Mouse (Mus musculus): ENCODE data around the gene Otop2. TPM values are rescaled to one million over a fixed set of nuclear protein-coding genes. Genes with fewer than 3 reads are reported as not detected.

Otop2 gene
- polyA plus RNA-seq, 1 experiment from 2014 or later: not detected

DNA sequence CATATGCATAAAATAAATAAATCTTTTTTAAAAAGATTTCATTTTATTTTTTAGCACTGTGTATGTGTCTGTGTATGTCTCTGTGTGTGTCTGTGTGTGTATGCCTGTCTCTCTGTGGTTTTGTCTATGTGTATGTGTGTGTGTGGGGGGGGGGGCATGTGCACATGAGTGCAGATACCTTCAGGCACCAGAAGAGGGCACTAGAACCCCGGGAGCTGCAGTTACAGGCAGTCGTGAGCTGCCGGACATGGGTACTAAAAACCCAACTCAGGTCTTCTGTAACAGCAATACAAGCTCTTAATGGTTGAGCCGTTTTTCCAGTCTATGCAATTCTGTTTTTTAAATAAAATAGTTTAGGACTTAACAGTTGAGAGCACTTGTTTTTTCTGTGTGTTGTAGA, 6.2 kb upstream of the Otop2 start:
- Histone ChIP-seq H3K4me3 (ENCODE audit: low read depth, low read length) (no peak overlapping the region), H3K27me3 (replicated peaks; ENCODE audit: control insufficient read depth, insufficient read depth, low read length) (peaks cover 20% of the 10 kb centered on the region), H3K4me1 (replicated peaks; ENCODE audit: control insufficient read depth, insufficient read depth, low read length) (peaks cover 3% of the 10 kb centered on the region; the same call in 1 of the 2 replicates), H3K27ac (ENCODE audit: low read depth, low read length) (no peak overlapping the region), H3K9ac (ENCODE audit: low read depth, low read length) (no peak overlapping the region), H3K9me3 (ENCODE audit: control insufficient read depth, low read length) (no peaks in the 10 kb centered on the region), H3K4me2 (no peak overlapping the region), H3K36me3 (ENCODE audit: control insufficient read depth, insufficient read depth, low read length) (no peaks in the 10 kb centered on the region)
- 77% methylated on average over 4 of the region's 4 CpGs for WGBS
- DNase-seq (ENCODE audit: low spot score) (no peak), ATAC-seq (replicated peaks; ENCODE audit: low FRiP score) (no peak)

- ATAC-seq (replicated peaks; ENCODE audit: low FRiP score) (no peak), DNase-seq (ENCODE audit: low spot score) (no peak)
- peaks cover 14% of the 10 kb centered on the region for H3K27me3 ChIP-seq (replicated peaks; ENCODE audit: control insufficient read depth, insufficient read depth, low read length)
These were observed 5.6 kb upstream of the Otop2 start for GRCm38 (mm10) chr11:115301351-115301750.

DNA sequence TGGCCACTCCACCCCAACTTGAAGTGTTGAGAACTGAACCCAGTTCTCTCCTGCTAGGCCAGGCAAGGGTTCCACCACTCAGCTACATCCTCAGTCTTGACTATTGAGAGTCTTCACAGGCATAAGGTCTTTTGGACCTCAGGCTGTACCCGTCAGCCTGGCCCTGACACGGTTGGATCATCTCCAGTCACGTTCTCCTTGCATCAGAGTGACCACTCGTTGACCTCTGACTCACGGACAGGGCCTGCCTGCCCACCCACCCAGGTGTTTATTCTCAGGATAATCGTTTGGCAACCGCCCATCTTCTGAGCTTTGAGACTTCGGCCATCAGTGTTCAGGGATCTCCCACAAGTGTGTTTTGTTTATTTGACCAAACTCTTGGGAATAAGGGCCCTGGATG, 3.8 kb upstream of the Otop2 start:
- Histone ChIP-seq H3K4me2 (no peak overlapping the region), H3K36me3 (ENCODE audit: control insufficient read depth, insufficient read depth, low read length) (no peaks in the 10 kb centered on the region), H3K27me3 (replicated peaks; ENCODE audit: control insufficient read depth, insufficient read depth, low read length) (peaks cover 5% of the 10 kb centered on the region), H3K4me1 (replicated peaks; ENCODE audit: control insufficient read depth, insufficient read depth, low read length) (0 out of 2 replicates have a peak, but pooled peaks cover 6% of the 10 kb centered on the region), H3K4me3 (ENCODE audit: low read depth, low read length) (no peak overlapping the region), H3K27ac (ENCODE audit: low read depth, low read length) (no peak overlapping the region), H3K9me3 (ENCODE audit: control insufficient read depth, low read length) (no peaks in the 10 kb centered on the region), H3K9ac (ENCODE audit: low read depth, low read length) (no peak overlapping the region)
- 63% methylated on average over 8 of the region's 8 CpGs for WGBS
- no peak for ATAC-seq (replicated peaks; ENCODE audit: low FRiP score)
- no peak for DNase-seq (ENCODE audit: low spot score)

More at GRCm38 (mm10) chr11:115301351-115301750, 5.6 kb upstream of the Otop2 start:
- Histone ChIP-seq H3K4me1 (replicated peaks; ENCODE audit: control insufficient read depth, insufficient read depth, low read length) (peaks cover 5% of the 10 kb centered on the region; the same call in 1 of the 2 replicates), H3K9ac (ENCODE audit: low read depth, low read length) (no peak overlapping the region), H3K4me3 (ENCODE audit: low read depth, low read length) (no peak overlapping the region), H3K9me3 (ENCODE audit: control insufficient read depth, low read length) (no peaks in the 10 kb centered on the region), H3K36me3 (ENCODE audit: control insufficient read depth, insufficient read depth, low read length) (no peaks in the 10 kb centered on the region), H3K4me2 (no peak overlapping the region), H3K27ac (ENCODE audit: low read depth, low read length) (no peak overlapping the region)
- 80% methylated on average over 2 of the region's 2 CpGs for whole genome bisulfite sequencing

DNA sequence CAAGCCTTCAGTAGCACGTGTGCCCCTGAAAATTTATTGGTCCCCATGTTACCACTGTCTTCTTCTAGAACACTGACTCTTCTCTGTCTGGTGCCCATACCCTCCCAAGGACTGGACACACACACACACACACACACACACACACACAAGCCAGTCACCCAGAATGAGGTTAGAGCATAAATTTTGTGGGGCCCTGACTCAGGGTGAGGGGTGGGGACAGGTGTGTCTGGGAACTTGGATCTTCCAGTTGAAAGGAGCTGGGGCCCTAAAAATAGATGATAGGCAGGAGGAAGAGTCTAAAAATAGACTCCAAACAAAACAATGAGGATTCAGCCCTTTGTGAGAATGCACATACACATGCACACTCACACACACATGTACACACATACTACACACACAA, 1.8 kb downstream of the Otop2 start:
- Histone ChIP-seq H3K4me3 (ENCODE audit: low read depth, low read length) (no peak overlapping the region), H3K27ac (ENCODE audit: low read depth, low read length) (no peak overlapping the region), H3K4me1 (replicated peaks; ENCODE audit: control insufficient read depth, insufficient read depth, low read length) (0 out of 2 replicates have a peak, but pooled peaks cover 6% of the 10 kb centered on the region), H3K27me3 (replicated peaks; ENCODE audit: control insufficient read depth, insufficient read depth, low read length) (peaks cover 5% of the 10 kb centered on the region), H3K9ac (ENCODE audit: low read depth, low read length) (no peak overlapping the region), H3K4me2 (no peak overlapping the region), H3K9me3 (ENCODE audit: control insufficient read depth, low read length) (no peaks in the 10 kb centered on the region), H3K36me3 (ENCODE audit: control insufficient read depth, insufficient read depth, low read length) (no peaks in the 10 kb centered on the region)
- no peak for DNase-seq (ENCODE audit: low spot score)
- 47% methylated on average over 1 of the region's 1 CpGs for WGBS
- ATAC-seq (replicated peaks; ENCODE audit: low FRiP score): no peak

- peaks cover 54% of the 10 kb centered on the region for H3K27me3 ChIP-seq (replicated peaks; ENCODE audit: control insufficient read depth, insufficient read depth, low read length)
- ATAC-seq (replicated peaks; ENCODE audit: low FRiP score): no peak
- H3K4me2 ChIP-seq: no peak overlapping the region
- peaks cover 3% of the 10 kb centered on the region for H3K4me1 ChIP-seq (replicated peaks; ENCODE audit: control insufficient read depth, insufficient read depth, low read length)
- H3K4me3 ChIP-seq (ENCODE audit: low read depth, low read length): no peak overlapping the region
- WGBS: 29% methylated on average over 2 of the region's 2 CpGs
- DNase-seq (ENCODE audit: low spot score): no peak
- no peak overlapping the region for H3K27ac ChIP-seq (ENCODE audit: low read depth, low read length)
- H3K9ac ChIP-seq (ENCODE audit: low read depth, low read length): no peak overlapping the region
- no peaks in the 10 kb centered on the region for H3K36me3 ChIP-seq (ENCODE audit: control insufficient read depth, insufficient read depth, low read length)
- H3K9me3 ChIP-seq (ENCODE audit: control insufficient read depth, low read length): no peaks in the 10 kb centered on the region
These were observed 7.3 kb downstream of the Otop2 start for GRCm38 (mm10) chr11:115314249-115314648.

DNA sequence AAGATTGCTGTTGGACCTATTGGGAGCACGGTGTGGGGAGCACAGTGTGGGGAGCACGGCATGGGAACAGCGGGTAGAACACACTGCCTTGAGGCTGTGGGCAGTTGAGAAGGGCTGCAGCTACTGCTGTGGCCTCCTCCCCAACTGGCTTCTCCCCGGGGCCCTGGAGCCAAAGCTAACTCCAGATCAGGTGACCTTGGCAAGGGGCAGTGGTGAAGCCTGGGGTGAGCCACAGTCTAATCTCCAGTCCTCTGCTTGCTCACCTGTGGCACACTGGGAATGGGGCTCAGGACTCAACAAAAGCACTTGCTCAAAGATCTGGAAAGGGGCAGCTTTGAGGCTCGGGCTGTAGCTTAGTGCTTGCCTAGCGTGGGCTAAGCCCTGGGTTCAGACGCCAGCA, 10.2 kb downstream of the Otop2 start:
- no peaks in the 10 kb centered on the region for H3K9me3 ChIP-seq (ENCODE audit: control insufficient read depth, low read length)
- H3K4me1 ChIP-seq (replicated peaks; ENCODE audit: control insufficient read depth, insufficient read depth, low read length): peaks cover 10% of the 10 kb centered on the region
- no peak overlapping the region for H3K9ac ChIP-seq (ENCODE audit: low read depth, low read length)
- H3K27ac ChIP-seq (ENCODE audit: low read depth, low read length): no peak overlapping the region
- WGBS: 54% methylated on average over 7 of the region's 7 CpGs
- H3K4me2 ChIP-seq: no peak overlapping the region
- no peak for ATAC-seq (replicated peaks; ENCODE audit: low FRiP score)
- no peak for DNase-seq (ENCODE audit: low spot score)
- peaks cover 83% of the 10 kb centered on the region for H3K27me3 ChIP-seq (replicated peaks; ENCODE audit: control insufficient read depth, insufficient read depth, low read length)
- H3K4me3 ChIP-seq (ENCODE audit: low read depth, low read length): no peak overlapping the region
- no peaks in the 10 kb centered on the region for H3K36me3 ChIP-seq (ENCODE audit: control insufficient read depth, insufficient read depth, low read length)

- H3K4me3 ChIP-seq (ENCODE audit: low read depth, low read length): no peak overlapping the region
- WGBS: 8% methylated on average over 63 of the region's 63 CpGs
- no peaks in the 10 kb centered on the region for H3K9me3 ChIP-seq (ENCODE audit: control insufficient read depth, low read length)
- no peaks in the 10 kb centered on the region for H3K36me3 ChIP-seq (ENCODE audit: control insufficient read depth, insufficient read depth, low read length)
- ATAC-seq (replicated peaks; ENCODE audit: low FRiP score) (no peak), DNase-seq (ENCODE audit: low spot score) (no peak)
- H3K27ac ChIP-seq (ENCODE audit: low read depth, low read length): no peak overlapping the region
- H3K4me1 ChIP-seq (replicated peaks; ENCODE audit: control insufficient read depth, insufficient read depth, low read length): peaks cover 10% of the 10 kb centered on the region
- H3K4me2 ChIP-seq: no peak overlapping the region
- H3K9ac ChIP-seq (ENCODE audit: low read depth, low read length): no peak overlapping the region
- H3K27me3 ChIP-seq (replicated peaks; ENCODE audit: control insufficient read depth, insufficient read depth, low read length): peaks cover 96% of the 10 kb centered on the region
These were observed 11.5 kb downstream of the Otop2 start for GRCm38 (mm10) chr11:115318245-115319027.

DNA sequence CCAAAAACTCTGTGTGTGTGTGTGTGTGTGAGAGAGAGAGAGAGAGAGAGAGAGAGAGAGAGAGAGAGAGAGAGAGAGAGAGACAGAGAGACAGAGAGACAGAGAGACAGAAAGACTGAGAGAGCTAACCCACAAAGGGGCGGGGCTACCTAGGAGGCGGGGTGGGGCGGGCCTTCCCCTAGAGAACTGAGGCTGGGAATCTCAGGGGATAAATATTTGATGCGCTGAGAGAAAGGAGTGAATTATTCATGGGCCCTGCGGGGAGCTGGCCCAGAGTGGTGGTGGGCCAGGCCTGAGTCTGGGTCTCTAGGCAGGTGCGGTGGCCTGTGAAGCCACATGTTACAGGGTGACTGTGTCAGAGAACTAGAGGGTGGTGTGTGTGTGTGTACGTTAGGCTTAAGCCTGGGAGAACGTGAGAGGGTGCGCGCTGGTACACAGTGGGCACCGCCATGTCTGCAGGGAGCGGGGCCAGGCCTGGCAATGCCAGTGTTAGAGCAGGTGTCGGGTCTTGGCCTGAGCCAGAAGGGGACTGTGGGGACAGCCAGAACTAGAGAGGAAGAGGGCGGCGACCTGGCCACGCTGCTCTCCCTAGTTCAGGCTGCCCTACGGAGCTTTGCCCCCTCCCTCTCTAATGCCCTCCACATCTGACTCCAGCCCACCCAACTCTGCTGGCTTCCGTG, 12.9 kb downstream of the Otop2 start:
- ATAC-seq (replicated peaks; ENCODE audit: low FRiP score): no peak
- Histone ChIP-seq H3K36me3 (ENCODE audit: control insufficient read depth, insufficient read depth, low read length) (no peaks in the 10 kb centered on the region), H3K9ac (ENCODE audit: low read depth, low read length) (no peak overlapping the region), H3K9me3 (ENCODE audit: control insufficient read depth, low read length) (no peaks in the 10 kb centered on the region), H3K27ac (ENCODE audit: low read depth, low read length) (no peak overlapping the region), H3K4me3 (ENCODE audit: low read depth, low read length) (no peak overlapping the region), H3K4me2 (peak overlapping the region; percentile 9; the same call in 1 of the 2 replicates), H3K4me1 (replicated peaks; ENCODE audit: control insufficient read depth, insufficient read depth, low read length) (peaks cover 10% of the 10 kb centered on the region), H3K27me3 (replicated peaks; ENCODE audit: control insufficient read depth, insufficient read depth, low read length) (peaks cover 100% of the 10 kb centered on the region)
- no peak for DNase-seq (ENCODE audit: low spot score)
- WGBS: 10% methylated on average over 18 of the region's 18 CpGs
